Mouse (Mus musculus): Measurements from ENCODE around the gene Zyg11a. TPM values are rescaled to one million over a fixed set of nuclear protein-coding genes. Genes with fewer than 3 reads are reported as not detected.
A peak's percentile ranks its signal among the peaks of the same experiment; 100 is the strongest.

Gene Zyg11a
- 10.4 and 12.8 TPM in 2 replicates for total RNA-seq (2012; rRNA removed)

DNA sequence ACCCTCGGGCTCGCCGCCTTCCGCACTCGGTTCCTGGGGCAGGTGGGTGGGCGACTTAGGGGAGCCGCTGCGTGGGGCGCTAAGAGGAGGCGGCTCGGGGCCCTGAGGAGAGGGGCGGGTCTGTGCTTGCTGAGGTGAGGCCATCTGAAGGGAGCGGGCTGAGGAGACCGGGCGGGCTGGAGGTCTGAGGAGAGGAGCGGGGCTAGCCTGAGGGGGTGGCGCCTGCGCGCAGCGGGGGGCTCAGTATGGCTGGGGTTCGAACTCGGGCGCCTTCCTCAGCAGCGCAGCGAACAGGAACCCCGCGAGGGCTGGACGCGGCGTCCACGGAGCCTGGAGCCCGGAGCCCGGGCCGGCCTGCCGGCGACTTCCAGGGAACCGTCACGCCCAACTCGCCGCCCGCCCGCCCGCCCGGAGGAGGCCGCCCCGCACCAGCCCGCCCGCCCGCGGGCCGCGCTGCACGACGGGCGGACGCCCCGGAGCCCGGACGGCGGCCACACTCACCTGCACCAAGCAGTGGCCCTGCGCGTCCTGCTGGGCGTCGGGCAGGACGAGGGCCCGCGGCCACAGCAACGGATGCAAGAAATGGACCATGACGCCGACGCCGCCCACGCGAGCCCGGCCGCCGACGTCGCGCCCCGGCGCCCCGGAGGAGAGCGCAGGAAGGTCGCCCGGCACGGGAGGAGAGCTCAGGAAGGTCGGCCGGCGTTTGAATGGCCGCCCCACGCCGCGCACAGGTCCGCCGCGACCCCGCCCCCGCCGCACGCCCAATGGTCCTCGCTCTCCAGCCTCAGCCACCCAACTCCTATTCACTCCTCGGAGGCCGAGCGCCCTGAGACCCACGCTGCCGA lies at the start of gene Zyg11a:
Gene Zyg11a, minus strand, starts transcription at position 717 of the 848 bp plus-strand sequence.
- Histone ChIP-seq H3K36me3 (ENCODE audit: control insufficient read depth, insufficient read depth, low read length, poor library complexity, severe bottlenecking) (no peaks in the 10 kb centered on the region), H3K9me3 (ENCODE audit: control insufficient read depth, insufficient read depth, low read depth, low read length) (no peaks in the 10 kb centered on the region), H3K4me1 (ENCODE audit: control insufficient read depth in 2 of 2, insufficient read depth in 2 of 2, low read length in 2 of 2, poor library complexity in 1 of 2) (peaks cover 1 to 4% of the 10 kb centered on the region in 2 experiments; a peak in 3 of 4 replicates), H3K27ac (ENCODE audit: insufficient read depth, low read depth, low read length, poor library complexity, severe bottlenecking) (peak within 1 kb of the TSS; percentile 79), H3K4me3 (ENCODE audit: insufficient read depth in 1 of 2, low read depth in 1 of 2, low read length in 2 of 2, poor library complexity in 1 of 2, severe bottlenecking in 1 of 2) (peak within 1 kb of the TSS; percentile 50 to 96), H3K9ac (ENCODE audit: insufficient read depth, low read depth, low read length, poor library complexity, severe bottlenecking) (peak within 1 kb of the TSS; percentile 96)
- no peak for TF ChIP-seq CHD2 (IDR thresholded peaks at IDR 0.05; ENCODE audit: low read depth, low read length)
- no peak for TF ChIP-seq MAFK (IDR thresholded peaks at IDR 0.05; ENCODE audit: insufficient read depth, low read depth, low read length)
- TF ChIP-seq ZC3H11A (IDR thresholded peaks at IDR 0.05; ENCODE audit: borderline replicate concordance, low read depth, low read length) = no peak
- no peak for TF ChIP-seq ZNF384 (IDR thresholded peaks at IDR 0.05; ENCODE audit: low read depth, low read length)
- TF ChIP-seq HCFC1 (IDR thresholded peaks at IDR 0.05; ENCODE audit: borderline replicate concordance, insufficient read depth, low read length) = no peak
- in situ Hi-C loops (cut with MboI; ENCODE audit: low sequenced_read_pairs in 2 of 2, unreplicated experiment in 2 of 2) = no loop called here
- DNase-seq (ENCODE audit: low read depth, low spot score) = peak; percentile 24

DNA sequence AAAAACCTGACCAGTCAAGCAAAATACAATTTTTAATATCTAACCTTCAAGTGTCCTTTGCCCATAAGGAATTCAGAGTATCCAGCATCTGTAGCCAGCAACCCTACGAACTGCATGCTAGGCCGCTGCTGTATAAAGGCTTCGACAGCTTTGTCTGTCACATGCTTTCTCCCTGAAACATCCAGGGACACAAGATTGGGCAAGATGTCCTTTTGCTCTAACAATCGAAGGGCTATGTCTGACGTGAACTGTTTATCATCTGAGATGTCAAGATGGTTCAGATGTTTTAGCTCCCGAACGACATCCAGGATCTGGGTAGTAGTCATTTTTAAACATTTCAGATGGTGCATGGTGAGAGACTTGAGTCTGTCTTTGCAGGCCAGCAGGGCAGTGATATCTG lies 47.9 kb upstream of the Zyg11a start:
- H3K4me1 ChIP-seq (ENCODE audit: control insufficient read depth in 2 of 2, insufficient read depth in 2 of 2, low read length in 2 of 2, poor library complexity in 1 of 2) = no peaks in the 10 kb centered on the region
- no peak for DNase-seq (ENCODE audit: low read depth, low spot score)
- H3K9ac ChIP-seq (ENCODE audit: insufficient read depth, low read depth, low read length, poor library complexity, severe bottlenecking) = no peak overlapping the region
- H3K27ac ChIP-seq (ENCODE audit: insufficient read depth, low read depth, low read length, poor library complexity, severe bottlenecking) = no peak overlapping the region
- in situ Hi-C loops (cut with MboI; ENCODE audit: low sequenced_read_pairs in 2 of 2, unreplicated experiment in 2 of 2) = no loop called here
- no peaks in the 10 kb centered on the region for H3K9me3 ChIP-seq (ENCODE audit: control insufficient read depth, insufficient read depth, low read depth, low read length)
- TF ChIP-seq CHD2 (IDR thresholded peaks at IDR 0.05; ENCODE audit: low read depth, low read length) (no peak), HCFC1 (IDR thresholded peaks at IDR 0.05; ENCODE audit: borderline replicate concordance, insufficient read depth, low read length) (no peak)
- H3K4me3 ChIP-seq (ENCODE audit: insufficient read depth in 1 of 2, low read depth in 1 of 2, low read length in 2 of 2, poor library complexity in 1 of 2, severe bottlenecking in 1 of 2) = no peak overlapping the region
- peaks cover 3% of the 10 kb centered on the region; the same call in 1 of the 2 replicates for H3K36me3 ChIP-seq (ENCODE audit: control insufficient read depth, insufficient read depth, low read length, poor library complexity, severe bottlenecking)

GRCm38 (mm10) chr4:108253317-108253716 lies 35.5 kb upstream of the Zyg11a start:
- no peak for DNase-seq (ENCODE audit: low read depth, low spot score)
- no peak overlapping the region for H3K4me3 ChIP-seq (ENCODE audit: insufficient read depth in 1 of 2, low read depth in 1 of 2, low read length in 2 of 2, poor library complexity in 1 of 2, severe bottlenecking in 1 of 2)

DNA sequence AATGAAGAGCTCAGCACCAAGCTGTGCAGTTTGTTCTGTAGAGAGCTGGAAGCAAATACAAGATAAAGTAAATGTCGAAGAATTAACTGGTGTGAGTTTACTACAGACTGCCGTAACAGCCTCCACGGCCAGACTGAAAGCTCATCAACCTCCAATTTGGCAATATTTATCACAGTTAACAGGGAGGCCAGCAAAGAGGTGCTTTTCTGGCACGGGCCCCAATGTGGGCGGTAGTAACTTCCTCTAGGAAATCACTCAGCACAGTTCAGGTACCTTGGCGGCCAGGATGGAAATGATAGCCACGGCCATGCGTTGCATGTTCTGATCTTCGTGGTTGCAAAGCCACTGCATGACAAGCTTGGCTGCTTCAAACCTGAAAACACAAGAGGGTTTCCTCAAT lies 32.7 kb upstream of the Zyg11a start:
- H3K4me1 ChIP-seq (ENCODE audit: control insufficient read depth in 2 of 2, insufficient read depth in 2 of 2, low read length in 2 of 2, poor library complexity in 1 of 2) = no peaks in the 10 kb centered on the region
- H3K4me3 ChIP-seq (ENCODE audit: insufficient read depth in 1 of 2, low read depth in 1 of 2, low read length in 2 of 2, poor library complexity in 1 of 2, severe bottlenecking in 1 of 2) = no peak overlapping the region
- no peak overlapping the region for H3K27ac ChIP-seq (ENCODE audit: insufficient read depth, low read depth, low read length, poor library complexity, severe bottlenecking)
- no peak overlapping the region for H3K9ac ChIP-seq (ENCODE audit: insufficient read depth, low read depth, low read length, poor library complexity, severe bottlenecking)
- H3K9me3 ChIP-seq (ENCODE audit: control insufficient read depth, insufficient read depth, low read depth, low read length) = no peaks in the 10 kb centered on the region
- H3K36me3 ChIP-seq (ENCODE audit: control insufficient read depth, insufficient read depth, low read length, poor library complexity, severe bottlenecking) = peaks cover 4% of the 10 kb centered on the region
- in situ Hi-C loops (cut with MboI; ENCODE audit: low sequenced_read_pairs in 2 of 2, unreplicated experiment in 2 of 2) = no loop called here
- TF ChIP-seq MAFK (IDR thresholded peaks at IDR 0.05; ENCODE audit: insufficient read depth, low read depth, low read length) (no peak), ZNF384 (IDR thresholded peaks at IDR 0.05; ENCODE audit: low read depth, low read length) (no peak), HCFC1 (IDR thresholded peaks at IDR 0.05; ENCODE audit: borderline replicate concordance, insufficient read depth, low read length) (no peak), ZC3H11A (IDR thresholded peaks at IDR 0.05; ENCODE audit: borderline replicate concordance, low read depth, low read length) (no peak), CHD2 (IDR thresholded peaks at IDR 0.05; ENCODE audit: low read depth, low read length) (no peak)
- no peak for DNase-seq (ENCODE audit: low read depth, low spot score)

More at GRCm38 (mm10) chr4:108253317-108253716, 35.5 kb upstream of the Zyg11a start:
- Histone ChIP-seq H3K4me1 (ENCODE audit: control insufficient read depth in 2 of 2, insufficient read depth in 2 of 2, low read length in 2 of 2, poor library complexity in 1 of 2) (no peaks in the 10 kb centered on the region), H3K9ac (ENCODE audit: insufficient read depth, low read depth, low read length, poor library complexity, severe bottlenecking) (no peak overlapping the region), H3K9me3 (ENCODE audit: control insufficient read depth, insufficient read depth, low read depth, low read length) (no peaks in the 10 kb centered on the region), H3K27ac (ENCODE audit: insufficient read depth, low read depth, low read length, poor library complexity, severe bottlenecking) (no peak overlapping the region), H3K36me3 (ENCODE audit: control insufficient read depth, insufficient read depth, low read length, poor library complexity, severe bottlenecking) (peaks cover 6% of the 10 kb centered on the region)
- in situ Hi-C loops (cut with MboI; ENCODE audit: low sequenced_read_pairs in 2 of 2, unreplicated experiment in 2 of 2) = no loop called here
- TF ChIP-seq ZC3H11A (IDR thresholded peaks at IDR 0.05; ENCODE audit: borderline replicate concordance, low read depth, low read length) (0 out of 2 replicates have a peak, but pooled peaks have one; percentile 0), CHD2 (IDR thresholded peaks at IDR 0.05; ENCODE audit: low read depth, low read length) (no peak)
